Mouse (Mus musculus) NIH3T3 (cell line): Measurements from ENCODE around the gene Psmd14.

ENCODE experiments used
- DNase-seq: peaks from one replicate; pipeline ENCODE4 v3.0.0-alpha.2; 2012; ENCODE audit warnings: low read depth

The Psmd14 gene

DNA sequence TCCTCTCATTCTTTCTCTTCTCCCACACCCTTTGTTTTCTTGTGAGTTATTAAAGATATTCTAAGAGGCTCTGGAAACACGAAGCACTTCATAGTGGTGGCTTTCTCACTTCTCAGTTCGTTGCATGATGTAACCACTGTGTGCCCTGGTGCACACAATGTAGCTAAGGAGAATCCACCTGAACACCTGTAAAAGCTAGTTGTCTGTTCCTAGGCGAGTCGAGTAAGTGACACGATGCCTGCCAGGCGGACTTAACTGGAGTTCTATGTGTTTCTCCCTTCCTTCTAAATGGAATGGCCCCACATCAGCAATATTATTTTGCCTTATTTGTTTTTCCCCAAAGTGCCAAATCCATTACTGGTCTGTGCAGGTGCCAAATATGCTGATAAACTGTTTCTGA, 101.6 kb downstream of the Psmd14 start:
- DNase-seq, result no peak

- DNase-seq, result no peak
Observed at GRCm38 (mm10) chr2:61813521-61813920, 102.0 kb downstream of the Psmd14 start.

- no peak for DNase-seq
Observed at GRCm38 (mm10) chr2:61814548-61815473, 103.3 kb downstream of the Psmd14 start.

DNA sequence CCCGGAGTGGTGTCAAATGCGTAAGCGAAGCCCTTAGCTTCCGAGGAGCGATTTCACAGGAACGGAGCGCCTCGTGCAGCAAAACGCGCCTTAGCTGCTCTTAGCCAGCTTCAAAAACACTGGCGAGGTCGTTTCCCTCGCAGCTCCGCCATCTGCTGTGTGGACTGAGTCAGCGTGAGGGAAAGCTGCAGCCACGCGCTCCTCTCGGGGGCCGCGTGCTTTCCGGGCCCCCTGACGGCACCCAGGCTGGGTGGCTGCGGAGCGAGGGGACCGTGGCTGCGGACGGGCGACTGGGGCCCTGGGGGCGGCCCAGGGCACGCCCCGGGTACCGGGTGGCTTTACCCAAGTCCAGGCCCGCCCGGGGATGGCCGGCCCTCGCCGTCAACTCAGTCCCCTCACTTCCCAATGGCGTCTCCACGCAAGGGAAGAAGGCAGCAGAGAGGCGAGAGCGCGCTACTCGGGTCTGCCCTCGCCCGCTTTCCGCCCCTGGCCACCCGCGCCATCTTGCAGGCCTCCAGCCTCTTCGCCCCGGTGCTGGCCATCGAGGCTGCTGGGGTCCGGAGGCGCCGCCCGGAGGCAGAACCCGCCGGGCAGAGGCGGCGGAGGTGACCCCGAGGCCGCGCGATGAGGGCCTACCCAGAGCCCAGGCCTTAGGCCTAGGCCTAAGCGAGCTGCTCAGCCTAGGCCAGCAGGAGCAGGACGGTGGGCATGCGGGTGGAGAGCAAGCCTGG, 104.3 kb downstream of the Psmd14 start:
- DNase-seq, result no peak

GRCm38 (mm10) chr2:61818197-61818596, 106.7 kb downstream of the Psmd14 start:
- DNase-seq, result no peak

DNA sequence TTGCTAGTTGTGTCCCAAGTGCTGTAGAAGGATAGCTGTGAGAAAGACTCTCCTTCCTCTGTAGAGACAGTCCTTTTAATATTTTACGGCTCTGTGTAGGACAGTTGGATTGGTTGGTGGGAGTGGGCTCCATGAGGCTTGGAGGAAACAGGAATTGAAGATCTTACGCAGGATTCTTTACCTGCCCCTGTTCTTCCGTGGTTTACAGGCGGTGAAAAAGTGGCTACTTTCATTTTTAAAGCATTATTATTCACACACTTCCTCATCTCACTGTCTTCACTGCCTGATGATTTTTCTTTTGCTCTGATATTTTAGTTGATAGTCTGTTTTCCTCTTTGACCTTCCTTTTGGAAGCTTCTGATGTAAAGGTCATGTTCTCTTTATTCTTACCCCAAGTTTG, 108.7 kb downstream of the Psmd14 start:
- no peak for DNase-seq

GRCm38 (mm10) chr2:61823426-61824140, 112.1 kb downstream of the Psmd14 start:
- no peak for DNase-seq

- no peak for DNase-seq
Observed at GRCm38 (mm10) chr2:61837243-61837806, 125.8 kb downstream of the Psmd14 start.
